Mouse (Mus musculus) C2C12 (cell line): ENCODE results near the gene Stab1. TPM values are rescaled to one million over a fixed set of nuclear protein-coding genes. Genes with fewer than 3 reads are reported as not detected.

ENCODE experiments used
- H3K27me3 ChIP-seq: one replicate; pipeline ENCODE4 v1.6.1; 2011; ENCODE audit not compliant: control insufficient read depth, insufficient read depth, insufficient read length
- H3K36me3 ChIP-seq: one replicate; pipeline ENCODE4 v1.6.1; 2011; ENCODE audit not compliant: control insufficient read depth, insufficient read depth
- H3K4me3 ChIP-seq: one replicate; pipeline ENCODE4 v1.5.1; 2011; ENCODE audit warnings: mild to moderate bottlenecking, control low read depth; ENCODE audit not compliant: poor library complexity, insufficient read depth, severe bottlenecking
- H3K79me2 ChIP-seq: one replicate; pipeline ENCODE4 v1.6.1; 2011; ENCODE audit not compliant: control insufficient read depth, insufficient read depth
- H3K79me3 ChIP-seq: one replicate; pipeline ENCODE4 v1.6.1; 2011; ENCODE audit warnings: low read depth, control low read depth
- H3ac ChIP-seq: one replicate; pipeline ENCODE3; 2011; ENCODE audit warnings: low read depth; ENCODE audit not compliant: control insufficient read depth, insufficient read length
- CEBPB ChIP-seq: IDR thresholded peaks from one replicate; pipeline ENCODE4 v1.6.1; 2011; ENCODE audit warnings: low read depth, mild to moderate bottlenecking, control low read depth, moderate library complexity
- CTCF ChIP-seq: IDR thresholded peaks from one replicate; pipeline ENCODE4 v1.5.1; 2011; ENCODE audit not compliant: control insufficient read depth, insufficient read depth, insufficient read length
- FOSL1 ChIP-seq: IDR thresholded peaks from one replicate; pipeline ENCODE4 v1.8.0; 2011; ENCODE audit warnings: mild to moderate bottlenecking, low read length; ENCODE audit not compliant: poor library complexity, insufficient read depth, severe bottlenecking
- MAX ChIP-seq: IDR thresholded peaks from one replicate; pipeline ENCODE4 v1.6.1; 2011; ENCODE audit warnings: mild to moderate bottlenecking, control low read depth
- MYOD1 ChIP-seq: IDR thresholded peaks from one replicate; pipeline ENCODE4 v1.6.1; 2011; ENCODE audit warnings: low read depth; ENCODE audit not compliant: control insufficient read depth, insufficient read length
- MYOG ChIP-seq: IDR thresholded peaks from one replicate; pipeline ENCODE4 v1.6.1; 2011; ENCODE audit not compliant: control insufficient read depth, insufficient read length; ENCODE audit errors: extremely low read depth
- USF1 ChIP-seq: IDR thresholded peaks from one replicate; pipeline ENCODE4 v1.6.1; 2011; ENCODE audit warnings: low read depth, mild to moderate bottlenecking, control low read depth, moderate library complexity
- polyA plus RNA-seq: library from polyadenylated mRNA; unstranded; fragments of >200 nt; fragmentation: generic; extraction: Trizol; gene quantifications from one replicate; pipeline ENCODE4 v1.2.1, GENCODE M21; 2012; ENCODE audit warnings: missing spikeins

Stab1 gene
- polyA plus RNA-seq, 1 experiment = 0.25 TPM

- TF ChIP-seq MAX (no peak), FOSL1 (no peak), MYOG (no peak), CEBPB (no peak), MYOD1 (no peak), CTCF (no peak), USF1 (no peak)
- Histone ChIP-seq H3K27me3 (no peaks in the 10 kb centered on the region), H3K79me2 (peaks cover 3% of the 10 kb centered on the region), H3K4me3 (no peak overlapping the region), H3K79me3 (no peaks in the 10 kb centered on the region), H3K36me3 (peaks cover 6% of the 10 kb centered on the region), H3ac (no peak overlapping the region)
Measured at GRCm38 (mm10) chr14:31212499-31212898, 44.1 kb upstream of the Stab1 start.

- peaks cover 9% of the 10 kb centered on the region for H3K79me2 ChIP-seq
- no peak for TF ChIP-seq MYOD1
- no peak for TF ChIP-seq USF1
- no peak for TF ChIP-seq CTCF
- TF ChIP-seq CEBPB = no peak
- no peak for TF ChIP-seq MAX
- TF ChIP-seq MYOG = no peak
- H3K27me3 ChIP-seq = no peaks in the 10 kb centered on the region
- H3ac ChIP-seq = no peak overlapping the region
- H3K4me3 ChIP-seq = no peak overlapping the region
- H3K36me3 ChIP-seq = peaks cover 6% of the 10 kb centered on the region
- peaks cover 5% of the 10 kb centered on the region for H3K79me3 ChIP-seq
Measured at GRCm38 (mm10) chr14:31211854-31212253, 43.4 kb upstream of the Stab1 start.

GRCm38 (mm10) chr14:31209133-31209557, 40.7 kb upstream of the Stab1 start:
- Histone ChIP-seq H3K36me3 (peaks cover 10% of the 10 kb centered on the region), H3K79me3 (peaks cover 27% of the 10 kb centered on the region), H3K79me2 (peaks cover 36% of the 10 kb centered on the region), H3K4me3 (no peak overlapping the region), H3ac (no peak overlapping the region), H3K27me3 (no peaks in the 10 kb centered on the region)
- TF ChIP-seq MYOG (no peak), MAX (no peak), FOSL1 (no peak), USF1 (no peak), MYOD1 (no peak), CTCF (no peak), CEBPB (no peak)

- peaks cover 20% of the 10 kb centered on the region for H3K36me3 ChIP-seq
- H3ac ChIP-seq = no peak within 1 kb of the TSS
- no peaks in the 10 kb centered on the region for H3K27me3 ChIP-seq
- peaks cover 47% of the 10 kb centered on the region for H3K79me2 ChIP-seq
- H3K4me3 ChIP-seq = peak within 1 kb of the TSS; percentile 88
- no peak for TF ChIP-seq CTCF
- TF ChIP-seq MAX = no peak
- no peak for TF ChIP-seq MYOG
- no peak for TF ChIP-seq FOSL1
- TF ChIP-seq MYOD1 = no peak
- no peak for TF ChIP-seq USF1
- no peak for TF ChIP-seq CEBPB
- peaks cover 37% of the 10 kb centered on the region for H3K79me3 ChIP-seq
Measured at GRCm38 (mm10) chr14:31208084-31208483, 39.6 kb upstream of the Stab1 start, which contains the start of gene Tnnc1. Tnnc1 (plus strand) TSS chr14:31208312.

GRCm38 (mm10) chr14:31207070-31207830, 38.8 kb upstream of the Stab1 start:
- Histone ChIP-seq H3K4me3 (peak overlapping the region; percentile 88), H3K79me3 (peaks cover 43% of the 10 kb centered on the region), H3K79me2 (peaks cover 55% of the 10 kb centered on the region), H3ac (no peak overlapping the region), H3K27me3 (no peaks in the 10 kb centered on the region), H3K36me3 (peaks cover 29% of the 10 kb centered on the region)
- TF ChIP-seq MAX (no peak), MYOG (no peak), MYOD1 (no peak), USF1 (no peak), CEBPB (no peak), CTCF (no peak), FOSL1 (no peak)
